Mouse (Mus musculus) neural tube, embryonic 14.5 days (tissue): ENCODE data around the gene Ipmk. TPM values are rescaled to one million over a fixed set of nuclear protein-coding genes. Genes with fewer than 3 reads are reported as not detected.

Source experiments
- ATAC-seq: fragments of 200-750 bp; cut with Nextera tagmentation; 2 replicates; pipeline ENCODE4 v1.8.0; 2017; ENCODE audit warnings: low read depth, mild to moderate bottlenecking, moderate TSS enrichment, moderate library complexity
- H3K27ac ChIP-seq: fragments of 300-500 bp; sonication (generic); 2 replicates; pipeline ENCODE4 v1.5.1; 2014; ENCODE audit warnings: low read depth, mild to moderate bottlenecking, control low read depth, low read length, moderate library complexity, mixed read lengths
- H3K27me3 ChIP-seq: fragments of 300-500 bp; sonication (generic); 2 replicates; pipeline ENCODE4 v1.6.1; 2014; ENCODE audit warnings: low read length; ENCODE audit not compliant: control insufficient read depth, insufficient read depth
- H3K36me3 ChIP-seq: fragments of 300-500 bp; sonication (generic); 2 replicates; pipeline ENCODE4 v1.6.1; 2014; ENCODE audit warnings: low read length, mixed read lengths; ENCODE audit not compliant: control insufficient read depth, insufficient read depth
- H3K4me1 ChIP-seq: fragments of 300-500 bp; sonication (generic); 2 replicates; pipeline ENCODE4 v1.6.1; 2014; ENCODE audit warnings: low read length; ENCODE audit not compliant: control insufficient read depth, insufficient read depth
- H3K4me2 ChIP-seq: fragments of 300-500 bp; sonication (generic); 2 replicates; pipeline ENCODE4 v1.6.1; 2014; ENCODE audit warnings: mild to moderate bottlenecking, low read depth, low read length, control low read depth
- H3K4me3 ChIP-seq: fragments of 300-500 bp; sonication (generic); 2 replicates; pipeline ENCODE4 v1.5.1; 2014; ENCODE audit warnings: low read depth, low read length, control low read depth, mixed read lengths
- H3K9ac ChIP-seq: fragments of 300-500 bp; sonication (generic); replicated peaks from 2 replicates; pipeline ENCODE4 v1.6.1; 2014; ENCODE audit warnings: low read depth, mild to moderate bottlenecking, control low read depth, low read length, mixed read lengths
- H3K9me3 ChIP-seq: fragments of 300-500 bp; sonication (generic); 2 replicates; pipeline ENCODE4 v1.6.1; 2016; ENCODE audit warnings: low read length; ENCODE audit not compliant: control insufficient read depth
- WGBS: fragments of 180-500 bp; shearing (Covaris S2); extraction: QIAGEN DNeasy Blood & Tissue Kit; methylation state at CpG from one replicate; pipeline ENCODE4 v1.1.7; 2014; 5-methylcytosine and 5-hydroxymethylcytosine counted together
- polyA plus RNA-seq: library from polyadenylated mRNA; unstranded; fragments of >200 nt; fragmentation: Nextera tagmentation; extraction: Ambion mirVana; gene quantifications from 2 replicates; pipeline ENCODE4 v1.2.1, GENCODE M21; 2014

The Ipmk gene
- polyA plus RNA-seq, 1 experiment from 2014 or later = 24.3 TPM

DNA sequence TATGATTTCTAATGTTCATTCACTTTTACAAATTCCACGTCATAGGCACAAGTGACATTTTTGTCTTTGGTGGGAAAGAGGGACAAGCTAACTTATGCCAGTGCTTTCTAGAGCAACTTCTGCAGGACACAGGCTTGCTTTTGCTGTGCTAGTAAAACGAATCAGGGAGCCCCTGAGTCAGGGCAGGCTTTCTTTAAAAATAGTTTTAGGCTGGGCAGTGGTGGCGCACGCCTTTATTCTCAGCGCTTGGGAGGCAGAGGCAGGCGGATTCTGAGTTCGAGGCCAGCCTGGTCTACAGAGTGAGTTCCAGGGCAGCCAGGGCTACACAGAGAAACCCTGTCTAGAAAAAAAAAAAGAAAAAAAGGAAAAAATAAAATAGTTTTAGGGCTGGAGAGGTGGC lies 15.7 kb upstream of the Ipmk start:
- H3K27ac ChIP-seq = no peak overlapping the region
- H3K4me2 ChIP-seq = no peak overlapping the region
- WGBS = 95% methylated on average over 7 of the region's 7 CpGs
- no peaks in the 10 kb centered on the region for H3K27me3 ChIP-seq
- H3K36me3 ChIP-seq = peaks cover 17% of the 10 kb centered on the region
- no peaks in the 10 kb centered on the region for H3K4me1 ChIP-seq
- no peak overlapping the region for H3K4me3 ChIP-seq
- ATAC-seq = no peak
- H3K9ac ChIP-seq = no peak overlapping the region
- H3K9me3 ChIP-seq = no peaks in the 10 kb centered on the region

DNA sequence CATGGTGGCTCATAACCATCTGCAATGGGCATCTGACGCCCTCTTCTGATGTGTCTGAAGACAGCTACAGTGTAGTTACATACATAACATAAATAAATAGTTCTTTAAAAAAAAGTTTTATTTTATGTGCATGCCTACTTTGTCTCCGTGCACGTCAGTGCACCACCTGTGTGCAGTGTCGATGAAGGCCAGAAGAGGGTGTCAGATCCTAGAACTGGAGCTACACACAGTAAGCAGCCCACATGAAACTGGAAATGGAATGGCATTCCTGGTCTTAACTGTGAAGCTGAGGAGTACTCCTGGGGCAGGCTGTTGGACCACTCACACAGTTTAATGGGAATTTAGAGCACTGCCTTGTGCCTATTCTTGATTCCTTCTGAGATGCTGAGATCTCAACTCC lies 15.2 kb upstream of the Ipmk start:
- Histone ChIP-seq H3K36me3 (peaks cover 17% of the 10 kb centered on the region), H3K27ac (no peak overlapping the region), H3K9me3 (no peaks in the 10 kb centered on the region), H3K4me3 (no peak overlapping the region), H3K4me2 (no peak overlapping the region), H3K27me3 (no peaks in the 10 kb centered on the region), H3K4me1 (no peaks in the 10 kb centered on the region), H3K9ac (no peak overlapping the region)
- no peak for ATAC-seq
- WGBS = 91% methylated on average over 4 of the region's 4 CpGs

GRCm38 (mm10) chr10:71332859-71333258 lies 14.7 kb upstream of the Ipmk start:
- Histone ChIP-seq H3K4me1 (no peaks in the 10 kb centered on the region), H3K27ac (no peak overlapping the region), H3K27me3 (no peaks in the 10 kb centered on the region), H3K36me3 (peaks cover 17% of the 10 kb centered on the region), H3K4me2 (no peak overlapping the region), H3K9me3 (no peaks in the 10 kb centered on the region), H3K9ac (no peak overlapping the region), H3K4me3 (no peak overlapping the region)
- 96% methylated on average over 9 of the region's 9 CpGs for WGBS
- ATAC-seq = no peak

GRCm38 (mm10) chr10:71337733-71338132 lies 9.8 kb upstream of the Ipmk start:
- Histone ChIP-seq H3K4me3 (no peak overlapping the region), H3K4me2 (no peak overlapping the region)
- WGBS = 86% methylated on average over 2 of the region's 2 CpGs

GRCm38 (mm10) chr10:71338156-71338905 lies 9.2 kb upstream of the Ipmk start:
- no peak overlapping the region for H3K27ac ChIP-seq
- peaks cover 4% of the 10 kb centered on the region for H3K36me3 ChIP-seq
- no peak overlapping the region for H3K4me3 ChIP-seq
- ATAC-seq = no peak
- H3K9me3 ChIP-seq = no peaks in the 10 kb centered on the region
- no peaks in the 10 kb centered on the region for H3K27me3 ChIP-seq
- no peak overlapping the region for H3K9ac ChIP-seq
- WGBS = 76% methylated on average over 8 of the region's 8 CpGs
- no peaks in the 10 kb centered on the region for H3K4me1 ChIP-seq
- H3K4me2 ChIP-seq = no peak overlapping the region

More at GRCm38 (mm10) chr10:71337733-71338132, 9.8 kb upstream of the Ipmk start:
- Histone ChIP-seq H3K27me3 (no peaks in the 10 kb centered on the region), H3K4me1 (no peaks in the 10 kb centered on the region), H3K27ac (no peak overlapping the region), H3K36me3 (peaks cover 4% of the 10 kb centered on the region), H3K9ac (no peak overlapping the region), H3K9me3 (no peaks in the 10 kb centered on the region)
- no peak for ATAC-seq

DNA sequence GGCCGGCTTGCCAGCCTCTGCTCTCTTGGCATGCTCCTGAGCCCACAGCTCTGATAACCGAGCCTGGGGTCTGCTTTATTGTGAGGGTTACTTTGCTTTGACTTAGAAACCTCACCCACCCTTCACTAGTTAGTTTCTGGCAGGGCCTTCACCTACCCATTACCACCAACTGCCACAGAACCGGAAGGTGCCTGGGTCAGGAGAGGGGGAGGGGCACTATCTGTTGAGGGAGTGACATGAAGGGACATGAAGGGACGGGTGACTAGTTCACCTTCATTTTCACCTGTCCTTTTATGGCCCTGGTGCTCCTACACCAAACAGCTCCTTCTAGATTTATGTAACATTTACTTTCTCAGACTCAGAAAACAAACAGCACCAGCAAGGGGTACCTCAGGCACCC lies 8.1 kb upstream of the Ipmk start:
- no peaks in the 10 kb centered on the region for H3K27me3 ChIP-seq
- ATAC-seq = no peak
- H3K4me2 ChIP-seq = no peak overlapping the region
- H3K27ac ChIP-seq = no peak overlapping the region
- H3K36me3 ChIP-seq = peaks cover 4% of the 10 kb centered on the region
- no peaks in the 10 kb centered on the region for H3K9me3 ChIP-seq
- peaks cover 8% of the 10 kb centered on the region for H3K4me1 ChIP-seq
- H3K4me3 ChIP-seq = no peak overlapping the region
- H3K9ac ChIP-seq = no peak overlapping the region
- 65% methylated on average over 4 of the region's 4 CpGs for WGBS

DNA sequence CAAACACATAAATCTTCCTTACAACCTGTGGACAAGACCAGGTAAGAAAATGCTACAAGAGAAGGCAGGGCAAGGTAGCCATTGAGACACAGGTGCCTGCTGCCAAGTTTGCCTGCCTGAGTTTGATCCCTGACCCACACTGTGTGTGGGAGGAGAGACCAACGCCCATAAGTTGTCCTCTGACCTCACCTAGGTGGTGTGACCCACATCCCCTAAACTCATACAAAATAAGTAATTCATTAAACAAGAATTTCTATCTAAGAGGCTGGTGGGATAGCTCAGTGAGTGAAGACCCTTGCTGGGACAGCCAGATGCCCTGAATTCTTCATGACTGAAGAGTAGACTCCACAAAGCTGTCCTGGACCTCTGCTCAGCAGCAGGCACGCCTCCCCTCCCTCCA lies 7.4 kb upstream of the Ipmk start:
- H3K27ac ChIP-seq = no peak overlapping the region
- whole genome bisulfite sequencing = 88% methylated on average over 2 of the region's 2 CpGs
- no peak overlapping the region for H3K9ac ChIP-seq
- peaks cover 10% of the 10 kb centered on the region for H3K4me1 ChIP-seq
- no peak overlapping the region for H3K4me2 ChIP-seq
- H3K27me3 ChIP-seq = no peaks in the 10 kb centered on the region
- peaks cover 3% of the 10 kb centered on the region for H3K36me3 ChIP-seq
- ATAC-seq = no peak
- H3K9me3 ChIP-seq = no peaks in the 10 kb centered on the region
- H3K4me3 ChIP-seq = no peak overlapping the region

DNA sequence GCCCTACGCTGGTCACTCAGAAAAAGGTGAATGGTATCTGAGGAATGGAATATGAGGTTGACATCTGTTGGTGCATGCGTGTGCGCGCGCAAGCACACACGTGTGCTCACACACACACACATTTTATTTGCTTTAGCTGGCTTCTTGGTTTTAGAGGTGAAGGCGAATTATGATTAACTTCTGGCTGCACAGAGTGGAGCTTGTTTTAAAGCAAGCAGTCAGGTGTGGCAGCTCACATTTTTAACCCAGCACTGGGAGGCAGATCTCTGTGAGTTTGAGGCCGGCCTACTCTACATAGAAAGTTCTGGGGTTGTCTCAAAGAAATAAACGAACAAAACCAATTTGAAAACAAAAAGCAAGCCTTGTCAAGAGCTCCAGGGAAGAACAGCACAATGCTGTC lies 6.3 kb upstream of the Ipmk start:
- no peak overlapping the region for H3K9ac ChIP-seq
- WGBS = 97% methylated on average over 9 of the region's 9 CpGs
- peaks cover 12% of the 10 kb centered on the region for H3K4me1 ChIP-seq
- H3K4me3 ChIP-seq = no peak overlapping the region
- no peak for ATAC-seq
- H3K9me3 ChIP-seq = no peaks in the 10 kb centered on the region
- H3K27me3 ChIP-seq = no peaks in the 10 kb centered on the region
- no peak overlapping the region for H3K27ac ChIP-seq
- no peak overlapping the region for H3K4me2 ChIP-seq
- H3K36me3 ChIP-seq = no peaks in the 10 kb centered on the region

DNA sequence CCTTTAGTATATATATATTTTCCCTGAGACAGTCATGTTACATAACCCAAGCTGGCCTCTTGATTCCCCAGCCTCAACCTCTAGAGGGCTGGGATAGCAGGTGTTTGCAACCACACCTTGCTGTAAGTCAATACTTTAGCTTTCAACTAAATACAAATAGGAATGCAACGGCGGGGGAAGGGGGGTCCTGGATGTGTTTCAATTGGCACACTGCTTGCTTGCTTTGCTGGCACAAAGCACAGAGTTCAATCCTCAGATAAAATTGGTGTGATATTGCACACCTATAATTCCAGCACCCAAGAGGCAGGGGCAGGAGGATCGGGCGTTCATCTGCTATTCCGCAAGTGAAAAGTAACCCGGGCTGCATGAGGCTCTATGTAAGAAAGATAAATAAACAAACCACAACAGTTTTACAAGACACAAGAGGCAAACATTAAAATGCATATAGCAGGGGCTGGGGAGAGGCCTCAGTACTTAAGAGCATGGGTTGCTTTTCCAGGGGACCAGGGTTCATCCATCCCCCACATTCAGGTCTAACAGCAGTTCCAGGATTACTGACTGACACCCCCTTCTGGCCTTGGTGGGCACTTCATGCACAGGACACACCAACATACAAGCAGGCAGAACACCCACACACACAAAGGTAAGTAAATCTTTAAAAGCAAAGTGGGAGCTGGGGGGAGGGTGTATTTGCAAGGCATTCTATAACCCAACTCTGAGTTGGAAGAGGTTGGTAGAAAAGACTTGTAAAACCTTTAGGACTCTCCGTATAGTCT lies 5.3 kb upstream of the Ipmk start:
- Histone ChIP-seq H3K36me3 (no peaks in the 10 kb centered on the region), H3K4me3 (no peak overlapping the region), H3K9ac (no peak overlapping the region), H3K4me1 (peaks cover 16% of the 10 kb centered on the region), H3K4me2 (no peak overlapping the region), H3K9me3 (no peaks in the 10 kb centered on the region), H3K27me3 (no peaks in the 10 kb centered on the region), H3K27ac (no peak overlapping the region)
- ATAC-seq = no peak
- 88% methylated on average over 7 of the region's 7 CpGs for WGBS
